Mouse (Mus musculus) neutrophil, adult 83 days (primary cell): Measurements from ENCODE around the gene Slc6a5. TPM values are rescaled to one million over a fixed set of nuclear protein-coding genes. Genes with fewer than 3 reads are reported as not detected.

Experiments used
- total RNA-seq, 2 experiments: library from RNA; stranded (reverse); gene quantifications; one replicate each; pipeline ENCODE4 v1.2.4; 2023

Slc6a5 gene
- not detected for total RNA-seq

DNA sequence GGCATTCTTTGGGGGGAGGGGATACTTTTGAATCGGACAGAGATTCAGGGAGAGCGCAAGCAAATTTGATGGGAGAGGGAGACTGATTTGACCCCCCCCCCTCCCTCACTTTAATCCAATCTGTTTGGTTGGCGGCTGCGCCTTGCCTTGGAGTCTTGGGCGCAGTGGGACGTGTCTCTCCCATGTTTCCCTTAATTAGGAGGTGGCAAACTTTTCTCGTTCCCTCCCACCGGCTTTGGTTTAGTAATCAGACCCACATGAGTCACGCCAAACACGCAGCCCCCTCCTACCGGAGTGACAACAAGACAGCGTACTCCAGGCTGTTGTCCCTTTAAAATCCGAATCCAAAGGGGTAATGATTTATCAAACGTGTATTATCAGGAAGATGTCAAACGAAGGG is at the start of gene Slc6a5:
Gene Slc6a5 (plus strand): TSS at position 297 of the 400 bp plus-strand sequence.

GRCm38 (mm10) chr7:49974841-49975440 is 65.0 kb downstream of the Slc6a5 start, which contains the start of gene Nell1:
Gene Nell1, plus strand, starts transcription at chr7:49974864.

Other genes starting within 250 kb of the Slc6a5 start
- gene Htatip2, start 151.0 kb upstream of the Slc6a5 start, total RNA-seq, result 10 to 100 TPM; 27.0 to 28.4 TPM
- 10 to 100 TPM; 20.5 to 24.1 TPM for gene Prmt3, start 131.8 kb upstream of the Slc6a5 start, total RNA-seq
- gene Nell1, start 64.7 kb downstream of the Slc6a5 start, total RNA-seq, result not detected